Mouse (Mus musculus) thymus, adult 2 months (tissue): ENCODE results near the gene Mapk8ip1.

Source experiments
- CTCF ChIP-seq: fragments of 200-500 bp; IDR thresholded peaks from 2 replicates; pipeline ENCODE4 v1.5.1; 2012; ENCODE audit warnings: mild to moderate bottlenecking, control low read depth, low read length, moderate library complexity, borderline replicate concordance; ENCODE audit not compliant: control insufficient read depth, poor library complexity, insufficient read depth; ENCODE audit errors: extremely low read depth
- POLR2A ChIP-seq: fragments of 200-500 bp; IDR thresholded peaks from 2 replicates; pipeline ENCODE4 v1.6.1; 2012; ENCODE audit warnings: mild to moderate bottlenecking, low read length, control low read depth, moderate library complexity; ENCODE audit not compliant: control insufficient read depth, poor library complexity, insufficient read depth; ENCODE audit errors: extremely low read depth

GRCm38 (mm10) chr2:92435023-92435422 is 34.0 kb upstream of the Mapk8ip1 start:
- no peak for TF ChIP-seq CTCF
- TF ChIP-seq POLR2A: no peak
